Mouse (Mus musculus) kidney, adult 2 months (tissue): ENCODE data around the gene Gpn2. TPM values are rescaled to one million over a fixed set of nuclear protein-coding genes. Genes with fewer than 3 reads are reported as not detected.

Experiments
- DNase-seq: peaks from one replicate; pipeline ENCODE4 v3.0.0; 2021
- H3K27ac ChIP-seq: fragments of 200-500 bp; 2 replicates; pipeline ENCODE4 v1.5.1; 2012; ENCODE audit warnings: low read depth, low read length, control low read depth, inconsistent platforms; ENCODE audit not compliant: insufficient read depth
- H3K27me3 ChIP-seq: fragments of 200-500 bp; replicated peaks from 2 replicates; pipeline ENCODE4 v1.6.1; 2012; ENCODE audit warnings: mild to moderate bottlenecking, moderate library complexity, low read length, inconsistent platforms; ENCODE audit not compliant: control insufficient read depth, insufficient read depth
- H3K36me3 ChIP-seq: fragments of 200-500 bp; 2 replicates; pipeline ENCODE4 v1.6.1; 2012; ENCODE audit warnings: mild to moderate bottlenecking, moderate library complexity, low read length, inconsistent platforms; ENCODE audit not compliant: control insufficient read depth, insufficient read depth
- H3K4me1 ChIP-seq: fragments of 200-500 bp; 2 replicates; pipeline ENCODE4 v1.6.1; 2011; ENCODE audit warnings: low read length; ENCODE audit not compliant: control insufficient read depth, insufficient read depth
- H3K4me3 ChIP-seq: fragments of 200-500 bp; 2 replicates; pipeline ENCODE4 v1.5.1; 2011; ENCODE audit warnings: mild to moderate bottlenecking, low read depth, low read length, control low read depth; ENCODE audit not compliant: insufficient read depth
- CTCF ChIP-seq: fragments of 200-500 bp; conservative IDR thresholded peaks from 2 replicates; pipeline ENCODE4 v1.5.1; 2011; ENCODE audit warnings: low read depth, mild to moderate bottlenecking, control low read depth, low read length, moderate library complexity, mixed read lengths; ENCODE audit not compliant: insufficient read depth, insufficient read length
- POLR2A ChIP-seq: fragments of 200-500 bp; IDR thresholded peaks from one replicate; pipeline ENCODE4 v1.6.1; 2011; ENCODE audit warnings: low read depth, low read length, control low read depth
- WGBS: fragments of 180-500 bp; shearing (Covaris S2); methylation state at CpG from one replicate; pipeline ENCODE4 v1.1.7; 2018; 5-methylcytosine and 5-hydroxymethylcytosine counted together
- polyA plus RNA-seq: library from polyadenylated mRNA; depleted of rRNA; stranded (reverse); fragments of >200 nt; gene quantifications from 2 replicates; pipeline ENCODE4 v1.2.3, GENCODE M21; 2012

Gene Gpn2
- polyA plus RNA-seq, 1 experiment, result 26.7 TPM

- Histone ChIP-seq H3K4me3 (no peak overlapping the region), H3K27ac (no peak overlapping the region), H3K36me3 (no peaks in the 10 kb centered on the region), H3K4me1 (no peaks in the 10 kb centered on the region), H3K27me3 (no peaks in the 10 kb centered on the region)
- TF ChIP-seq POLR2A (no peak), CTCF (no peak)
- 80% methylated on average over 11 of the region's 11 CpGs for WGBS
- no peak for DNase-seq
Observed at GRCm38 (mm10) chr4:133622161-133622695, 38.1 kb downstream of the Gpn2 start.

GRCm38 (mm10) chr4:133624830-133625229 is 40.7 kb downstream of the Gpn2 start:
- H3K4me3 ChIP-seq, result no peak overlapping the region
- peak overlapping the region; percentile 83; the same call in 1 of the 2 replicates for H3K27ac ChIP-seq
- H3K36me3 ChIP-seq, result no peaks in the 10 kb centered on the region
- H3K4me1 ChIP-seq, result no peaks in the 10 kb centered on the region
- WGBS, result 84% methylated on average over 7 of the region's 7 CpGs
- DNase-seq, result no peak
- no peaks in the 10 kb centered on the region for H3K27me3 ChIP-seq
- no peak for TF ChIP-seq CTCF
- no peak for TF ChIP-seq POLR2A

- Histone ChIP-seq H3K4me1 (no peaks in the 10 kb centered on the region), H3K27ac (peak overlapping the region; percentile 83), H3K36me3 (no peaks in the 10 kb centered on the region), H3K27me3 (no peaks in the 10 kb centered on the region), H3K4me3 (no peak overlapping the region)
- 32% methylated on average over 11 of the region's 11 CpGs for WGBS
- DNase-seq, result peak; percentile 91
- TF ChIP-seq CTCF, result no peak
- no peak for TF ChIP-seq POLR2A
Observed at GRCm38 (mm10) chr4:133625621-133626071, 41.5 kb downstream of the Gpn2 start.

- Histone ChIP-seq H3K36me3 (no peaks in the 10 kb centered on the region), H3K4me1 (no peaks in the 10 kb centered on the region), H3K27me3 (no peaks in the 10 kb centered on the region), H3K27ac (peak overlapping the region; percentile 83), H3K4me3 (no peak overlapping the region)
- DNase-seq, result no peak
- TF ChIP-seq CTCF (no peak), POLR2A (no peak)
- 32% methylated on average over 5 of the region's 5 CpGs for WGBS
Observed at GRCm38 (mm10) chr4:133626221-133626620, 42.1 kb downstream of the Gpn2 start.

GRCm38 (mm10) chr4:133626621-133627020 is 42.5 kb downstream of the Gpn2 start:
- H3K4me3 ChIP-seq, result no peak overlapping the region
- H3K27ac ChIP-seq, result peak overlapping the region; percentile 83
- 79% methylated on average over 9 of the region's 9 CpGs for WGBS
- no peaks in the 10 kb centered on the region for H3K4me1 ChIP-seq
- H3K27me3 ChIP-seq, result no peaks in the 10 kb centered on the region
- TF ChIP-seq POLR2A (no peak), CTCF (no peak)
- no peaks in the 10 kb centered on the region for H3K36me3 ChIP-seq
- no peak for DNase-seq

GRCm38 (mm10) chr4:133627039-133627438 is 42.9 kb downstream of the Gpn2 start:
- WGBS, result 87% methylated on average over 14 of the region's 14 CpGs
- Histone ChIP-seq H3K27me3 (no peaks in the 10 kb centered on the region), H3K4me1 (no peaks in the 10 kb centered on the region), H3K27ac (no peak overlapping the region), H3K4me3 (no peak overlapping the region), H3K36me3 (no peaks in the 10 kb centered on the region)
- DNase-seq, result no peak
- TF ChIP-seq POLR2A, result no peak
- no peak for TF ChIP-seq CTCF

GRCm38 (mm10) chr4:133628517-133628916 is 44.4 kb downstream of the Gpn2 start:
- Histone ChIP-seq H3K4me1 (no peaks in the 10 kb centered on the region), H3K36me3 (no peaks in the 10 kb centered on the region), H3K27me3 (no peaks in the 10 kb centered on the region), H3K4me3 (no peak overlapping the region), H3K27ac (no peak overlapping the region)
- DNase-seq, result no peak
- no peak for TF ChIP-seq POLR2A
- no peak for TF ChIP-seq CTCF
- 60% methylated on average over 2 of the region's 2 CpGs for WGBS
